Mouse (Mus musculus): Measurements from ENCODE around the gene Aig1. TPM values are rescaled to one million over a fixed set of nuclear protein-coding genes. Genes with fewer than 3 reads are reported as not detected.

The Aig1 gene
- polyA plus RNA-seq, 1 experiment, result 12.0 TPM

DNA sequence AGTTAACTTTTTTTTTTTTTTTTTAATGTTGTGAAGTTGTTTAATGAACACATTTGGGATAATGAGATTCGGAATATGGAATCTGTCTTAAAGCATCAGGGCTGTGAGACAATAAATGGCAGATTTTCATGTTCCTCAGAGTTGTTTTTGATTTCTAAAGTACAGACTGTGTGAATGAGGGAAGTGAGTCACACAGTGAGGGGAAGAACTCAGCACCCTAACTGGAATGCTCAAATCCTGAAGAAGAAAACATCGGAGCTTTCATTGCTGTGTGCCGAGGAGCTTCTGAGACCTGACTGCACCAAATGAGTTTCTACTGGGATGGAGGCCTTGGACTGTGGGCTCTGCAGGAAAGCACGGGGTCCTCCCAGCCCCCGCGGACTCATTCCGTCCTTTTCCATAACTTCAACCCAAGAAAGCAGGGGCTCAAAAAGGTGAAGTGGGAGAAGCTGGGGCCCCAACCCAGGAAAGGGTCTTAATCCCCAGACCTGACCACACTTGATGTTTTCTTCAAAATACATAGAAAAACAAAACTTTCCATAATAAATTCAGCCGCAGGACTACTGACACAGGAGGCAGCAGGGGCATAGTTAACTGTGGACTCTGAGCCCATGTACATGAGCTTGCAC, 181.5 kb downstream of the Aig1 start:
- Histone ChIP-seq H3K9ac (ENCODE audit: low read depth, poor library complexity, severe bottlenecking) (no peak overlapping the region), H3K4me1 (ENCODE audit: control insufficient read depth, insufficient read depth, low read length) (no peaks in the 10 kb centered on the region), H3K27ac (ENCODE audit: insufficient read depth, low read length) (no peak overlapping the region), H3K4me3 (ENCODE audit: low read depth, low read length) (no peak overlapping the region), H3K9me3 (replicated peaks; ENCODE audit: control insufficient read depth, insufficient read depth, low read length, poor library complexity, severe bottlenecking) (no peaks in the 10 kb centered on the region), H3K36me3 (ENCODE audit: control insufficient read depth, insufficient read depth, low read length, poor library complexity, severe bottlenecking) (no peaks in the 10 kb centered on the region), H3K27me3 (ENCODE audit: control insufficient read depth, insufficient read depth, low read length, poor library complexity, severe bottlenecking) (no peaks in the 10 kb centered on the region)
- no peak for TF ChIP-seq CTCF (IDR thresholded peaks at IDR 0.05; ENCODE audit: low read depth, low read length)
- no peak for TF ChIP-seq EP300 (IDR thresholded peaks at IDR 0.05; ENCODE audit: insufficient read depth, low read depth, low read length)
- no peak for TF ChIP-seq POLR2A (IDR thresholded peaks at IDR 0.05; ENCODE audit: insufficient read depth, low read length)

- H3K27me3 ChIP-seq (ENCODE audit: control insufficient read depth, insufficient read depth, low read length, poor library complexity, severe bottlenecking), result no peaks in the 10 kb centered on the region
- no peaks in the 10 kb centered on the region for H3K36me3 ChIP-seq (ENCODE audit: control insufficient read depth, insufficient read depth, low read length, poor library complexity, severe bottlenecking)
- no peak overlapping the region for H3K27ac ChIP-seq (ENCODE audit: insufficient read depth, low read length)
- H3K4me3 ChIP-seq (ENCODE audit: low read depth, low read length), result no peak overlapping the region
- H3K9ac ChIP-seq (ENCODE audit: low read depth, poor library complexity, severe bottlenecking), result no peak overlapping the region
- TF ChIP-seq EP300 (IDR thresholded peaks at IDR 0.05; ENCODE audit: insufficient read depth, low read depth, low read length), result no peak
- TF ChIP-seq POLR2A (IDR thresholded peaks at IDR 0.05; ENCODE audit: insufficient read depth, low read length), result no peak
- TF ChIP-seq CTCF (IDR thresholded peaks at IDR 0.05; ENCODE audit: low read depth, low read length), result no peak
- H3K9me3 ChIP-seq (replicated peaks; ENCODE audit: control insufficient read depth, insufficient read depth, low read length, poor library complexity, severe bottlenecking), result no peaks in the 10 kb centered on the region
- H3K4me1 ChIP-seq (ENCODE audit: control insufficient read depth, insufficient read depth, low read length), result no peaks in the 10 kb centered on the region
Observed at GRCm38 (mm10) chr10:13686127-13686526, 182.7 kb downstream of the Aig1 start.

DNA sequence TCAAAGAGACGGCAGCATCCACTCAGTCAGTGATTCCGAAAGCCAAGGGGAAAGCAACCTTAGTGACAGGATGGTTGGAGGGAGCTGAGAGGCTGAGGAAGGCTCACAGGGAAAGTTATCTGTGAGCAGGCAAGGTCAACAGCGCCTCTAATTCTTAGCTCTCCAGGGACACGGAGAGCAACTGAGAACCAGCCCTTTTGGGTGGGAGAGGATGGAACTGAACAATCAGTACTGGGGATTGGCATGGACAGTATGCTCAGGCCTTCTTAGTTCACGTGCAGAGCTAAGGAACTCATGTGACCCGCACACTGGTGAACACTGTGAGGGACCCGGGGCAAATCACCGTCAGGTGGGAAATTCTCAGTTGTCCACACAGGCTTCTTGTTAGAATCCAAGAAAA, 183.4 kb downstream of the Aig1 start:
- Histone ChIP-seq H3K4me1 (ENCODE audit: control insufficient read depth, insufficient read depth, low read length) (no peaks in the 10 kb centered on the region), H3K27me3 (ENCODE audit: control insufficient read depth, insufficient read depth, low read length, poor library complexity, severe bottlenecking) (no peaks in the 10 kb centered on the region), H3K27ac (ENCODE audit: insufficient read depth, low read length) (no peak overlapping the region), H3K36me3 (ENCODE audit: control insufficient read depth, insufficient read depth, low read length, poor library complexity, severe bottlenecking) (no peaks in the 10 kb centered on the region), H3K4me3 (ENCODE audit: low read depth, low read length) (no peak overlapping the region), H3K9ac (ENCODE audit: low read depth, poor library complexity, severe bottlenecking) (no peak overlapping the region), H3K9me3 (replicated peaks; ENCODE audit: control insufficient read depth, insufficient read depth, low read length, poor library complexity, severe bottlenecking) (no peaks in the 10 kb centered on the region)
- TF ChIP-seq CTCF (IDR thresholded peaks at IDR 0.05; ENCODE audit: low read depth, low read length), result no peak
- TF ChIP-seq EP300 (IDR thresholded peaks at IDR 0.05; ENCODE audit: insufficient read depth, low read depth, low read length), result no peak
- no peak for TF ChIP-seq POLR2A (IDR thresholded peaks at IDR 0.05; ENCODE audit: insufficient read depth, low read length)

GRCm38 (mm10) chr10:13684452-13684851, 184.3 kb downstream of the Aig1 start:
- H3K4me3 ChIP-seq (ENCODE audit: low read depth, low read length), result no peak overlapping the region
- H3K9me3 ChIP-seq (replicated peaks; ENCODE audit: control insufficient read depth, insufficient read depth, low read length, poor library complexity, severe bottlenecking), result no peaks in the 10 kb centered on the region
- TF ChIP-seq EP300 (IDR thresholded peaks at IDR 0.05; ENCODE audit: insufficient read depth, low read depth, low read length) (no peak), POLR2A (IDR thresholded peaks at IDR 0.05; ENCODE audit: insufficient read depth, low read length) (no peak)

DNA sequence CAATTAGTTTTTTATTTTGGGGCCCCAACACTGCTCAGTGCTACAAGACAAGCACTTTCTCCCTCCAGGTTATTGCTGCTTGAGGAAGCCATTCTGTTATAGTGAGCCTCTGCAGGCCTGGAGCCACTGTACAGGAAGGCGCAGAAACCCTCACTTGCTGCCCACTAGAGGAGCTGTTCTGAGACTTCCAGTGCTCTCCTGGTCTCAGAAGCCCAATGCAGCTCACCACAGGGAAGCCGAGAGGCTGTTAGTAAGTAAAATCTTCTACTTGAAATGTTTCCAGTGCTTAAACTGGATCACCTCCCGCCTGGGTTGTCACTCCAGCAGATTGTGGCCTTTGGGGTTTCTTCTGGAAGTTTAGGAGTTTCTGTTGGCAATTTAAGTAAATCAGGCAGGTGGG, 186.2 kb downstream of the Aig1 start:
- H3K9me3 ChIP-seq (replicated peaks; ENCODE audit: control insufficient read depth, insufficient read depth, low read length, poor library complexity, severe bottlenecking), result no peaks in the 10 kb centered on the region
- TF ChIP-seq EP300 (IDR thresholded peaks at IDR 0.05; ENCODE audit: insufficient read depth, low read depth, low read length) (no peak), CTCF (IDR thresholded peaks at IDR 0.05; ENCODE audit: low read depth, low read length) (peak; percentile 28), POLR2A (IDR thresholded peaks at IDR 0.05; ENCODE audit: insufficient read depth, low read length) (no peak)
- H3K36me3 ChIP-seq (ENCODE audit: control insufficient read depth, insufficient read depth, low read length, poor library complexity, severe bottlenecking), result no peaks in the 10 kb centered on the region

More at GRCm38 (mm10) chr10:13684452-13684851, 184.3 kb downstream of the Aig1 start:
- Histone ChIP-seq H3K9ac (ENCODE audit: low read depth, poor library complexity, severe bottlenecking) (no peak overlapping the region), H3K27ac (ENCODE audit: insufficient read depth, low read length) (no peak overlapping the region), H3K27me3 (ENCODE audit: control insufficient read depth, insufficient read depth, low read length, poor library complexity, severe bottlenecking) (no peaks in the 10 kb centered on the region), H3K36me3 (ENCODE audit: control insufficient read depth, insufficient read depth, low read length, poor library complexity, severe bottlenecking) (no peaks in the 10 kb centered on the region), H3K4me1 (ENCODE audit: control insufficient read depth, insufficient read depth, low read length) (no peaks in the 10 kb centered on the region)

GRCm38 (mm10) chr10:13677440-13677839, 191.3 kb downstream of the Aig1 start:
- Histone ChIP-seq H3K4me3 (ENCODE audit: low read depth, low read length) (no peak overlapping the region), H3K36me3 (ENCODE audit: control insufficient read depth, insufficient read depth, low read length, poor library complexity, severe bottlenecking) (no peaks in the 10 kb centered on the region), H3K4me1 (ENCODE audit: control insufficient read depth, insufficient read depth, low read length) (no peaks in the 10 kb centered on the region), H3K27ac (ENCODE audit: insufficient read depth, low read length) (no peak overlapping the region), H3K9ac (ENCODE audit: low read depth, poor library complexity, severe bottlenecking) (no peak overlapping the region), H3K9me3 (replicated peaks; ENCODE audit: control insufficient read depth, insufficient read depth, low read length, poor library complexity, severe bottlenecking) (no peaks in the 10 kb centered on the region), H3K27me3 (ENCODE audit: control insufficient read depth, insufficient read depth, low read length, poor library complexity, severe bottlenecking) (no peaks in the 10 kb centered on the region)
- TF ChIP-seq CTCF (IDR thresholded peaks at IDR 0.05; ENCODE audit: low read depth, low read length) (no peak), POLR2A (IDR thresholded peaks at IDR 0.05; ENCODE audit: insufficient read depth, low read length) (no peak), EP300 (IDR thresholded peaks at IDR 0.05; ENCODE audit: insufficient read depth, low read depth, low read length) (no peak)

More for the DNA sequence above, 186.2 kb downstream of the Aig1 start:
- H3K4me1 ChIP-seq (ENCODE audit: control insufficient read depth, insufficient read depth, low read length), result no peaks in the 10 kb centered on the region
- H3K4me3 ChIP-seq (ENCODE audit: low read depth, low read length), result no peak overlapping the region
- no peak overlapping the region for H3K9ac ChIP-seq (ENCODE audit: low read depth, poor library complexity, severe bottlenecking)
- H3K27ac ChIP-seq (ENCODE audit: insufficient read depth, low read length), result no peak overlapping the region
- H3K27me3 ChIP-seq (ENCODE audit: control insufficient read depth, insufficient read depth, low read length, poor library complexity, severe bottlenecking), result no peaks in the 10 kb centered on the region
